Mouse (Mus musculus): Measurements from ENCODE around the gene Cd24a. TPM values are rescaled to one million over a fixed set of nuclear protein-coding genes. Genes with fewer than 3 reads are reported as not detected.

Cd24a gene
- 183 and 206 TPM in 2 replicates for polyA plus RNA-seq (2016; fragmentation: Nextera tagmentation; extraction: Ambion mirVana)

GRCm38 (mm10) chr10:43577997-43578331 is at the start of gene Cd24a:
Gene Cd24a (plus strand): TSS chr10:43578284.
- Histone ChIP-seq H3K4me1 (peaks cover 48% of the 10 kb centered on the region), H3K36me3 (replicated peaks) (peaks cover 18% of the 10 kb centered on the region), H3K27ac (peak within 1 kb of the TSS; percentile 96), H3K9me3 (no peaks in the 10 kb centered on the region), H3K27me3 (ENCODE audit: poor library complexity, severe bottlenecking) (peaks cover 22% of the 10 kb centered on the region), H3K4me3 (peak within 1 kb of the TSS; percentile 75)
- under 1% methylated on average over 6 of the region's 6 CpGs for WGBS
- no peak for DNase-seq (ENCODE audit: extremely low spot score, low spot score)

- peaks cover 65% of the 10 kb centered on the region for H3K36me3 ChIP-seq (replicated peaks)
- 92% methylated on average over 1 of the region's 1 CpGs for WGBS
Measured at GRCm38 (mm10) chr10:43534382-43534781, 43.7 kb upstream of the Cd24a start.

DNA sequence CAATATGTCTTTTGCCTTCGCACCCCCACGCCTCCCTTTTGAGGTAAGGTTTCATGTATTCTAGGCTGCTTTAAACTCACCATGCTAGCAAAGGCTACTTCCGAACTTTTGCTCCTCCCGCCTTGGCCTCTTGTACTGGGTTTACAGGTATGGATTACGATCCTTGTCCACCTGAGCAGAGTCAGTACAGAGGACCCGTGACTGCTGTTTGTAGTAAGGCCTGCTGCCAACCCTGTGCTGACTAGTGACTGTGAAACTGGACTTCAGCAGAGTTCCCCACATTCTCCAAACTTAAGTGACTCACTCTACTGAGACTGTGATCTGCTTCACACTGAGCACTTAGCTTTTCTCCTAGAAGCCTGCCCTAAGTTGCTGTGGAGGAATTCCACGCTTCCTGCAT is 40.4 kb upstream of the Cd24a start:
- 94% methylated on average over 7 of the region's 7 CpGs for WGBS

More at GRCm38 (mm10) chr10:43534382-43534781, 43.7 kb upstream of the Cd24a start:
- no peak for DNase-seq (ENCODE audit: extremely low spot score, low spot score)
- peaks cover 7% of the 10 kb centered on the region for H3K4me1 ChIP-seq
- H3K27me3 ChIP-seq (ENCODE audit: poor library complexity, severe bottlenecking) = no peaks in the 10 kb centered on the region
- H3K4me3 ChIP-seq = no peak overlapping the region
- H3K27ac ChIP-seq = no peak overlapping the region
- no peaks in the 10 kb centered on the region for H3K9me3 ChIP-seq

GRCm38 (mm10) chr10:43538831-43539230 is 39.3 kb upstream of the Cd24a start:
- H3K27ac ChIP-seq = no peak overlapping the region
- no peak overlapping the region for H3K4me3 ChIP-seq
- H3K4me1 ChIP-seq = peaks cover 21% of the 10 kb centered on the region
- no peaks in the 10 kb centered on the region for H3K27me3 ChIP-seq (ENCODE audit: poor library complexity, severe bottlenecking)
- DNase-seq (ENCODE audit: extremely low spot score, low spot score) = no peak
- WGBS = 91% methylated on average over 5 of the region's 5 CpGs
- no peaks in the 10 kb centered on the region for H3K9me3 ChIP-seq
- peaks cover 24% of the 10 kb centered on the region for H3K36me3 ChIP-seq (replicated peaks)

More for the DNA sequence above, 40.4 kb upstream of the Cd24a start:
- Histone ChIP-seq H3K4me1 (peaks cover 21% of the 10 kb centered on the region), H3K4me3 (no peak overlapping the region), H3K27me3 (ENCODE audit: poor library complexity, severe bottlenecking) (no peaks in the 10 kb centered on the region), H3K27ac (no peak overlapping the region), H3K9me3 (no peaks in the 10 kb centered on the region), H3K36me3 (replicated peaks) (peaks cover 34% of the 10 kb centered on the region)
- DNase-seq (ENCODE audit: extremely low spot score, low spot score) = no peak

- Histone ChIP-seq H3K4me3 (peak overlapping the region; percentile 86), H3K36me3 (replicated peaks) (peaks cover 24% of the 10 kb centered on the region), H3K4me1 (peaks cover 21% of the 10 kb centered on the region), H3K27me3 (ENCODE audit: poor library complexity, severe bottlenecking) (no peaks in the 10 kb centered on the region), H3K27ac (peak overlapping the region; percentile 92), H3K9me3 (no peaks in the 10 kb centered on the region)
- no peak for DNase-seq (ENCODE audit: extremely low spot score, low spot score)
- WGBS = 27% methylated on average over 12 of the region's 12 CpGs
Measured at GRCm38 (mm10) chr10:43539746-43540310, 38.3 kb upstream of the Cd24a start.

- Histone ChIP-seq H3K9me3 (no peaks in the 10 kb centered on the region), H3K4me3 (peak within 1 kb of the TSS; percentile 86), H3K4me1 (peaks cover 21% of the 10 kb centered on the region), H3K27ac (peak within 1 kb of the TSS; percentile 92), H3K27me3 (ENCODE audit: poor library complexity, severe bottlenecking) (no peaks in the 10 kb centered on the region), H3K36me3 (replicated peaks) (peaks cover 16% of the 10 kb centered on the region)
- DNase-seq (ENCODE audit: extremely low spot score, low spot score) = peak; percentile 95
- WGBS = under 1% methylated on average over 55 of the region's 56 CpGs
Measured at GRCm38 (mm10) chr10:43540442-43541152, 37.5 kb upstream of the Cd24a start, which contains the start of gene 1700021F05Rik. Gene 1700021F05Rik (minus strand): TSS chr10:43540994.

DNA sequence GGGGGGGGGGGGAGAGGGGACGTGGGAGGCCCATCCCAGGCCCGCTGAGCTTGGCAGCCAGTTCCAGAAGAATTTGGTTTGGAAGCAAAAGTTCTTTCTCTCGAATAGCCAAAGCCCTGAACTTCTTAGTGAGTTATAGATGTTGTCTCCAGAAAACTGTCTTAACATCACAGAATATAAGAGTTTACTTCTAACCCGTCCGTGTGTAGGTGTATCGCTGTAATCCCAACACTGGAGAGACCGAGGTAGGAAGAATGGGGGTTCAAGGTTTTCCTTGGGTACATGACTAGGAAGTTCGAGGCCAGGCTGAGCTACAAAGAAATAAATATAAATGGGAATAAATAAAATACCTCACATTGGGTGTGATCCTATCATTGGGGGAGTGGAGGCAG is 36.9 kb upstream of the Cd24a start:
- peaks cover 21% of the 10 kb centered on the region for H3K4me1 ChIP-seq
- WGBS = 51% methylated on average over 8 of the region's 8 CpGs
- DNase-seq (ENCODE audit: extremely low spot score, low spot score) = no peak
- peak overlapping the region; percentile 92 for H3K27ac ChIP-seq
- peaks cover 11% of the 10 kb centered on the region for H3K36me3 ChIP-seq (replicated peaks)
- H3K27me3 ChIP-seq (ENCODE audit: poor library complexity, severe bottlenecking) = no peaks in the 10 kb centered on the region
- no peaks in the 10 kb centered on the region for H3K9me3 ChIP-seq
- peak overlapping the region; percentile 86 for H3K4me3 ChIP-seq

DNA sequence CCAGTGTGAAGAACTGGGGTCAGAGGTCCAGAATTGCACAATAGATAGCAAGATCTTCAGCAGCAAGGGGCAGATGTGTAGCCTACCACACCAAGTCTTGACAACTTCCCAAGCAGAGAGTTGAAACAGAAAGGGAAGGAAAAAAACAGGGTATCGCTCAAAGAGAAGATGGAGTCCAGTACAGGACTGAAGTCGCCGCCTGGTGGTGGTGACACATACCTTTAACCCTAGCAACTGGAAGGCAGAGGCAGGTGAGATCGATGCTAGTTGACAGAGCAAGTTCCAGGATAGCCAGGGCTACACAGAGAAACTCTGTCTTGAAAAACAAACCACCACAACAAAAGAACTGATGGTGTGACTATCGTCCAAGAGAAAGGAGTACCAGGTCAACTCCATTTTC is 28.7 kb upstream of the Cd24a start:
- H3K9me3 ChIP-seq = peaks cover 5% of the 10 kb centered on the region; the same call in 1 of the 2 replicates
- no peak overlapping the region for H3K4me3 ChIP-seq
- no peak overlapping the region for H3K27ac ChIP-seq
- 60% methylated on average over 5 of the region's 5 CpGs for WGBS
- H3K27me3 ChIP-seq (ENCODE audit: poor library complexity, severe bottlenecking) = no peaks in the 10 kb centered on the region
- H3K36me3 ChIP-seq (replicated peaks) = no peaks in the 10 kb centered on the region
- DNase-seq (ENCODE audit: extremely low spot score, low spot score) = no peak
- peaks cover 5% of the 10 kb centered on the region; the same call in 1 of the 2 replicates for H3K4me1 ChIP-seq

DNA sequence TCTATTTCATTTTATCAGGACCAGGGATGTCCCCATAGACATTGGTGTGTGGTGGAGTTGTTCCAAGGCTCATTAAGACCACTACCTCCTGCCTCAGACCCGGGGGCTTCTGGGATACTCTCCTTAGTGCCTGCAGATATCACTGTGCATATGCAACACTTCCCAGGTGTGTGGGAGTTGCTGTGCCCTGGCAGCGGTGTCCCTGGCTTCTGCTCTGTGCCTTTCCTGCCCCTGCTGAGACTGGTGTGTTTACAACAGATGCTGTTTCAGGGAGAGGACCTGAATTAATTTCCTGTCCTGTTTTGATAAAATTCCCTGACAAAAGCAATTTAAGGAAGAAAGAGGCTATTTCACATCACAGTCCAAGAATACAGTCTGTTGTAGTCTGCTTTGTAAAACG is 27.2 kb upstream of the Cd24a start:
- H3K36me3 ChIP-seq (replicated peaks) = no peaks in the 10 kb centered on the region
- peaks cover 5% of the 10 kb centered on the region; the same call in 1 of the 2 replicates for H3K4me1 ChIP-seq
- H3K27ac ChIP-seq = no peak overlapping the region
- no peak for DNase-seq (ENCODE audit: extremely low spot score, low spot score)
- no peak overlapping the region for H3K4me3 ChIP-seq
- H3K27me3 ChIP-seq (ENCODE audit: poor library complexity, severe bottlenecking) = no peaks in the 10 kb centered on the region
- H3K9me3 ChIP-seq = peaks cover 5% of the 10 kb centered on the region; the same call in 1 of the 2 replicates
- WGBS = 47% methylated on average over 3 of the region's 3 CpGs

GRCm38 (mm10) chr10:43551388-43551787 is 26.7 kb upstream of the Cd24a start:
- H3K4me1 ChIP-seq = peaks cover 5% of the 10 kb centered on the region; the same call in 1 of the 2 replicates
- H3K27me3 ChIP-seq (ENCODE audit: poor library complexity, severe bottlenecking) = no peaks in the 10 kb centered on the region
- no peak overlapping the region for H3K27ac ChIP-seq
- peaks cover 5% of the 10 kb centered on the region; the same call in 1 of the 2 replicates for H3K9me3 ChIP-seq
- no peaks in the 10 kb centered on the region for H3K36me3 ChIP-seq (replicated peaks)
- no peak overlapping the region for H3K4me3 ChIP-seq
- DNase-seq (ENCODE audit: extremely low spot score, low spot score) = no peak
- 33% methylated on average over 3 of the region's 3 CpGs for WGBS

- DNase-seq (ENCODE audit: extremely low spot score, low spot score) = no peak
Measured at GRCm38 (mm10) chr10:43557630-43558165, 20.4 kb upstream of the Cd24a start.

GRCm38 (mm10) chr10:43559313-43559712 is 18.8 kb upstream of the Cd24a start:
- Histone ChIP-seq H3K4me1 (no peaks in the 10 kb centered on the region), H3K27ac (no peak overlapping the region), H3K9me3 (peaks cover 3% of the 10 kb centered on the region; the same call in 1 of the 2 replicates), H3K27me3 (ENCODE audit: poor library complexity, severe bottlenecking) (no peaks in the 10 kb centered on the region), H3K36me3 (replicated peaks) (no peaks in the 10 kb centered on the region), H3K4me3 (no peak overlapping the region)
- 78% methylated on average over 11 of the region's 11 CpGs for WGBS
- no peak for DNase-seq (ENCODE audit: extremely low spot score, low spot score)

More at GRCm38 (mm10) chr10:43557630-43558165, 20.4 kb upstream of the Cd24a start:
- Histone ChIP-seq H3K4me1 (no peaks in the 10 kb centered on the region), H3K27ac (no peak overlapping the region), H3K27me3 (ENCODE audit: poor library complexity, severe bottlenecking) (no peaks in the 10 kb centered on the region), H3K36me3 (replicated peaks) (no peaks in the 10 kb centered on the region), H3K4me3 (no peak overlapping the region), H3K9me3 (peaks cover 5% of the 10 kb centered on the region; the same call in 1 of the 2 replicates)
- 92% methylated on average over 5 of the region's 5 CpGs for WGBS

GRCm38 (mm10) chr10:43560765-43561164 is 17.3 kb upstream of the Cd24a start:
- DNase-seq (ENCODE audit: extremely low spot score, low spot score) = no peak
- peaks cover 3% of the 10 kb centered on the region; the same call in 1 of the 2 replicates for H3K9me3 ChIP-seq

More at GRCm38 (mm10) chr10:43560765-43561164, 17.3 kb upstream of the Cd24a start:
- H3K27me3 ChIP-seq (ENCODE audit: poor library complexity, severe bottlenecking) = no peaks in the 10 kb centered on the region
- 33% methylated on average over 2 of the region's 2 CpGs for WGBS
- no peak overlapping the region for H3K4me3 ChIP-seq
- no peaks in the 10 kb centered on the region for H3K4me1 ChIP-seq
- no peaks in the 10 kb centered on the region for H3K36me3 ChIP-seq (replicated peaks)
- H3K27ac ChIP-seq = no peak overlapping the region
